Mouse (Mus musculus) thymus, adult 2 months (tissue): ENCODE data around the gene Matn1. TPM values are rescaled to one million over a fixed set of nuclear protein-coding genes. Genes with fewer than 3 reads are reported as not detected.

Source experiments
- DNase-seq: peaks from one replicate; pipeline ENCODE4 v3.0.0; 2021
- H3K27ac ChIP-seq: fragments of 200-500 bp; 2 replicates; pipeline ENCODE4 v1.5.1; 2012; ENCODE audit warnings: low read length, control low read depth; ENCODE audit not compliant: control insufficient read depth, insufficient read depth
- H3K27me3 ChIP-seq: fragments of 200-500 bp; 2 replicates; pipeline ENCODE4 v1.6.1; 2012; ENCODE audit warnings: mild to moderate bottlenecking, low read length, moderate library complexity, mixed read lengths; ENCODE audit not compliant: control insufficient read depth, insufficient read depth
- H3K36me3 ChIP-seq: fragments of 200-500 bp; 2 replicates; pipeline ENCODE4 v1.6.1; 2012; ENCODE audit warnings: mild to moderate bottlenecking, low read length, moderate library complexity; ENCODE audit not compliant: control insufficient read depth, insufficient read depth
- H3K4me1 ChIP-seq: fragments of 200-500 bp; replicated peaks from 2 replicates; pipeline ENCODE4 v1.6.1; 2012; ENCODE audit warnings: low read length; ENCODE audit not compliant: control insufficient read depth, insufficient read depth
- H3K4me3 ChIP-seq: fragments of 200-500 bp; 2 replicates; pipeline ENCODE4 v1.5.1; 2012; ENCODE audit warnings: mild to moderate bottlenecking, low read length, control low read depth, moderate library complexity; ENCODE audit not compliant: control insufficient read depth, insufficient read depth
- CTCF ChIP-seq: fragments of 200-500 bp; IDR thresholded peaks from 2 replicates; pipeline ENCODE4 v1.5.1; 2012; ENCODE audit warnings: mild to moderate bottlenecking, control low read depth, low read length, moderate library complexity, borderline replicate concordance; ENCODE audit not compliant: control insufficient read depth, poor library complexity, insufficient read depth; ENCODE audit errors: extremely low read depth
- POLR2A ChIP-seq: fragments of 200-500 bp; IDR thresholded peaks from 2 replicates; pipeline ENCODE4 v1.6.1; 2012; ENCODE audit warnings: mild to moderate bottlenecking, low read length, control low read depth, moderate library complexity; ENCODE audit not compliant: control insufficient read depth, poor library complexity, insufficient read depth; ENCODE audit errors: extremely low read depth
- WGBS: fragments of 180-500 bp; shearing (Covaris S2); methylation state at CpG from one replicate; pipeline ENCODE4 v1.1.7; 2018; 5-methylcytosine and 5-hydroxymethylcytosine counted together
- polyA plus RNA-seq: library from polyadenylated mRNA; depleted of rRNA; stranded (reverse); fragments of >200 nt; gene quantifications from 2 replicates; pipeline ENCODE4 v1.2.3, GENCODE M21; 2012

The Matn1 gene
- polyA plus RNA-seq, 1 experiment = 2.1 TPM

DNA sequence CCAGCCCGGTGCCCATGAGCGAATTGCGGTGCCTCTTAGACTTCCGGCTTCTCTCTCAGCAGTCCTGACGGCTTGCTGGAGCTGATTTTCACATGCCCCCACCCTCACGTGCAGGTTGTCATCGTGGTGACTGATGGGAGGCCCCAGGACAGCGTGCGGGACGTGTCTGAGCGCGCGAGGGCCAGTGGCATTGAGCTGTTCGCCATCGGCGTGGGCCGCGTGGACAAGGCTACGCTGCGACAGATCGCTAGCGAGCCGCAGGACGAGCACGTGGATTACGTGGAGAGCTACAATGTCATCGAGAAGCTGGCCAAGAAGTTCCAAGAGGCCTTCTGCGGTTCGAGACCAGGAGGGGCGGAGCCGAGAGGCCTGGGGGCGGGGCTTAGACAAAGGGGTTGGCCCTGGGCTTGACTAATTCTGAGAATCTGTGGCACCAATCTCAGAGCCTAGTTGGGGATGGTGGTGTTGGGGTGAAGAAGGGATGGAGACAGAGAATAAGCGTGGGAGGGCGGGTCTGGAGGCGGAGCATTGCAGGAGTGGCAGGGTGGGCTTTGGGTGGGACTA, 5.7 kb downstream of the Matn1 start:
- Histone ChIP-seq H3K27me3 (no peaks in the 10 kb centered on the region), H3K27ac (no peak overlapping the region), H3K36me3 (no peaks in the 10 kb centered on the region), H3K4me3 (no peak overlapping the region), H3K4me1 (peaks cover 2% of the 10 kb centered on the region; the same call in 1 of the 2 replicates)
- 89% methylated on average over 35 of the region's 35 CpGs for WGBS
- TF ChIP-seq CTCF = no peak
- no peak for TF ChIP-seq POLR2A
- no peak for DNase-seq

DNA sequence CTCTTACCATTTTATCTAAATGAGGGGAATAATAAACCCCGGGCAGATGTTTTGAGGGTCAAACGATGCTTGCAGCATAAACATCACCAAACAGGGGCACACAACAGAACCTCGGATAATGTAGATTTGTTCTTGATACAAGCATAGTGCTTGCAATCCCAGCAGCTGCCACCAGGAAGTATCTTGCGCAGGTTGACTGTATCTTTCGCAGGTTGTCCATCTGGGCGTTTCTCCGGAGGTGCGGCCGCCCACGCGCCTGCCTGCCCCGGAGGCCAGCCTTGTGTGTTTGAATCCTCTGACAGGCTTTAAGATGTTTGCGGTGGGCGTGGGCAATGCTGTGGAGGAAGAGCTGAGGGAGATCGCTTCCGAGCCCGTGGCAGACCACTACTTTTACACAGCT, 8.3 kb downstream of the Matn1 start:
- Histone ChIP-seq H3K4me3 (no peak overlapping the region), H3K27ac (no peak overlapping the region), H3K36me3 (no peaks in the 10 kb centered on the region), H3K27me3 (no peaks in the 10 kb centered on the region), H3K4me1 (peaks cover under 1% of the 10 kb centered on the region; the same call in 1 of the 2 replicates)
- no peak for TF ChIP-seq POLR2A
- peak; percentile 67; the same call in 1 of the 2 replicates for TF ChIP-seq CTCF
- DNase-seq = peak; percentile 49
- WGBS = 23% methylated on average over 17 of the region's 17 CpGs

DNA sequence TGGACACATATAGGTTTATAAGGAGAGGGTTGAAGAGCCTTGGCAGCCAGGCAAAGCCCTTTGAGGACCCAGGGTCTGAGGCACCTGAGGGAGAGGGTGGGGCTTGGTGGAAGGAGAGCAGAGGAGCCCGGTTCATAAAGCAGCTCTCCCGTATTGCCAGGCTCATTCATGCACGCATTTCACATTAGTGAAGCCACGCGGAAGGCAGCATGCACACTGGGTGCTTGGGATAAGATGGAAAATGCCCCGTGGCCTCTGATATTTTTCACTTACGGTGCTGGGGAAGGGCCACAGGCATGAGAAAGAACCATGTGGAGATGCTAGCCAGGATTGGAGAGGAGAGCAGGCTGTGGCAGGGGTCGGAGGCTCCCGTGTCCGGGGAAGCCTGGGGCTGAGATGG, 13.0 kb downstream of the Matn1 start:
- WGBS = 91% methylated on average over 10 of the region's 10 CpGs
- Histone ChIP-seq H3K36me3 (no peaks in the 10 kb centered on the region), H3K4me3 (no peak overlapping the region), H3K27me3 (no peaks in the 10 kb centered on the region), H3K27ac (no peak overlapping the region), H3K4me1 (peaks cover 5% of the 10 kb centered on the region; the same call in 1 of the 2 replicates)
- TF ChIP-seq CTCF (no peak), POLR2A (no peak)
- no peak for DNase-seq

DNA sequence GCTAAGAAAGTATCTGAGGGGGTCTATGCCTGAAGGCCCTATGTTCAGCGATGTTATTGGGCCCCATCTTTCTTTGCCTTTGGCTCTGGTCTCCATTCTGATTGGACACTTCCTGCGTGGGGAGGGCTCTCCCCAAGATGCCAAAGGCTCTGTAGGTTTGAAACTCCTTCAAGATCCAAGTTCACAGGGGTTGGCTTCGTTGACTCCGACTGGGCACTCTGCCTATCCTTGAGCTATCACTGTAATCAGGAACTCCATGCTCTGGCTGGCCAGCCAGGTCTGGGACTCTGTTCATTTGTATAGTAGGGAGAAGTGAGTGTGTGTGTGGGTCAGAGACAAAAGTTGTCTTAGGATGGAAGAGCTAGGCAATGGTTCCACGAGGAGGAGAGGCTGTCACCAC, 14.6 kb downstream of the Matn1 start:
- no peaks in the 10 kb centered on the region for H3K36me3 ChIP-seq
- H3K4me3 ChIP-seq = no peak overlapping the region
- TF ChIP-seq POLR2A (no peak), CTCF (no peak)
- H3K4me1 ChIP-seq = peaks cover 5% of the 10 kb centered on the region; the same call in 1 of the 2 replicates
- DNase-seq = no peak
- no peaks in the 10 kb centered on the region for H3K27me3 ChIP-seq
- 66% methylated on average over 5 of the region's 5 CpGs for WGBS
- H3K27ac ChIP-seq = no peak overlapping the region

DNA sequence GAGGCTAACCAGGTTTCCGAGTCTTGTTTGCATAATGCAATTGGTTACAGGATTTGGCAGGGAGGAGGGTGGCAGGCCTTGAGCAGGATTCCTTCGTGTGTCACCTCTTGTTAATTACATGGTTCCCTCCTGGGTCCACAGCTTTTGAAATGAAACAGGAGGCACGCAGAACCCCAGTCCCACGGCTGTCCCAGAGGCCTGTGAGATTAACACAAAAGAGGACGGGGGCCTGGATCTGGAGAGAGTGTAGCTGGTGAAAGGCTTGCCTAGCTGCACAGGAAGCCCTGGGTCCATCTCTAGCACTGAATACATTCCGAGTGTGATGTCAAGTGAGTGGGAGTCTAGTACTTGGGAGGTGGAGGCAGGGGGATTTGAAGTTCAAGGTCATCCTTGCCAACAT, 15.5 kb downstream of the Matn1 start:
- WGBS = 74% methylated on average over 6 of the region's 6 CpGs
- peaks cover 5% of the 10 kb centered on the region; the same call in 1 of the 2 replicates for H3K4me1 ChIP-seq
- DNase-seq = no peak
- no peak overlapping the region for H3K27ac ChIP-seq
- no peaks in the 10 kb centered on the region for H3K27me3 ChIP-seq
- H3K4me3 ChIP-seq = no peak overlapping the region
- TF ChIP-seq POLR2A (no peak), CTCF (no peak)
- H3K36me3 ChIP-seq = no peaks in the 10 kb centered on the region

DNA sequence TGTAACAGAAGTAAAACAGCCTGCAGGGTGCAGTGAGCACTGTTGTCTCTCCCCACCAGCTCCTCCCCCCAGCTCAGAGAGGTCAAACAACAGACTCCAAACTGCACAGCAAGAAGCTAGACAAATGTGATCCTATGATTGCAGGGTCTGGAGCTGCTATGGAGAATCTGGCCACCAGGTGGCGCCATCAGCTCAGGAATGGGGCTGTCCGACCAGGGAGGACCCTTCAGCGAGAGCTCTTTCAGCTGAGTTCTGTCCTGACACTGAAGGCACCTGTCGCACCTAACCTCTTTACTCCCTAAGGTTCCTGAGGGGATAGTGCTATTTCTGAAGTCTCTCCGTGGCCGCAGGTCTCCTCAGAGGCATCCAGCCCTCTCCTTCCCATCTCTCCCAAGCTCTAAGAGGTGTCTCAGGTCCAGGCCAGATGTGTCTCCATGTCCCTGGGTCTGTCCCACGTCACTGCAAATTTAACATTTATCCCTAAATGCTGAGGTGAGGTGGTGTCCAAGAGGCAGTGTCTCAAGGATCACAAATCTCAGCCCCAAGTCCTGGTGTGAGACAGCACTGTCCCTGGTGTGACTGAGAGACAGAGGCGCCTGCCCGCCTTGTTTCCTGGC, 16.0 kb downstream of the Matn1 start:
- Histone ChIP-seq H3K27me3 (no peaks in the 10 kb centered on the region), H3K4me3 (no peak overlapping the region), H3K36me3 (no peaks in the 10 kb centered on the region), H3K4me1 (peaks cover 5% of the 10 kb centered on the region; the same call in 1 of the 2 replicates), H3K27ac (no peak overlapping the region)
- 20% methylated on average over 9 of the region's 9 CpGs for WGBS
- peak; percentile 92; the same call in 1 of the 2 replicates for TF ChIP-seq CTCF
- TF ChIP-seq POLR2A = no peak
- DNase-seq = peak; percentile 82
